Mouse (Mus musculus) E14TG2a.4 (cell line): ENCODE data around the gene Coq8b.
A peak's percentile ranks its signal among the peaks of the same experiment; 100 is the strongest.

Experiments
- CTCF ChIP-seq: conservative IDR thresholded peaks from 2 replicates; pipeline ENCODE4 v1.5.1; 2014; ENCODE audit warnings: low read length
- POU5F1 ChIP-seq: IDR thresholded peaks from 2 replicates; pipeline ENCODE4 v1.6.1; 2014; ENCODE audit warnings: low read length, borderline replicate concordance

DNA sequence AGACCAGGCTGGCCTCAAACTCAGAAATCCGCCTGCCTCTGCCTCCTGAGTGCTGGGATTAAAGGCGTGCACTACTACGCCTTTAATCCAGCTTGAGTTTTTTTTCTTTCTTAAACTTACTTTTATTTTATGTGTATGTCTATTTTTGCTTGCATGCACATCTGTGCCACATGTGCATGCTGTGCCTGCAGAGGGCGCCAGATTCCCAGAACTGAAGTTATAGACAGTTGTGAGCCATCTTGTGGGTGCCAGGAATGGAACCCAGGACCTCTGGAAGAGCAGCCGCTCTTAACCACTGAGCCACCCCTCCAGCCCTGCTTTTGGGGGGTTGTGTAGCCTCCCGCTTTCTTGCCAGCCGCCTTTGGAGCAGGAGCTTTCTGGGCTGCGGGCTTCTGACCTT, 38.6 kb downstream of the Coq8b start:
- peak; percentile 43 for TF ChIP-seq CTCF
- no peak for TF ChIP-seq POU5F1
